Mouse (Mus musculus): Measurements from ENCODE around the gene Gfy. TPM values are rescaled to one million over a fixed set of nuclear protein-coding genes. Genes with fewer than 3 reads are reported as not detected.

Gfy gene
- polyA plus RNA-seq, 1 experiment from 2014 or later, result not detected

GRCm38 (mm10) chr7:45191803-45192363 lies 12.5 kb upstream of the Gfy start:
- Histone ChIP-seq H3K27me3 (replicated peaks; ENCODE audit: control insufficient read depth, insufficient read depth, low read length) (peaks cover 21% of the 10 kb centered on the region; the same call in 1 of the 2 replicates), H3K4me1 (replicated peaks; ENCODE audit: control insufficient read depth, insufficient read depth, low read length) (no peaks in the 10 kb centered on the region), H3K27ac (ENCODE audit: low read depth, low read length) (no peak overlapping the region), H3K4me3 (ENCODE audit: low read depth, low read length) (no peak overlapping the region), H3K9ac (ENCODE audit: low read depth, low read length) (no peak overlapping the region), H3K36me3 (ENCODE audit: control insufficient read depth, insufficient read depth) (no peaks in the 10 kb centered on the region), H3K9me3 (ENCODE audit: control insufficient read depth) (no peaks in the 10 kb centered on the region), H3K4me2 (replicated peaks; ENCODE audit: low read depth) (no peak overlapping the region)
- no peak for TF ChIP-seq CTCF (IDR thresholded peaks at IDR 0.05; ENCODE audit: low read depth)
- 15% methylated on average over 8 of the region's 8 CpGs for WGBS
- no peak for ATAC-seq

- no peak for TF ChIP-seq CTCF (IDR thresholded peaks at IDR 0.05; ENCODE audit: low read depth)
- no peak overlapping the region for H3K4me2 ChIP-seq (replicated peaks; ENCODE audit: low read depth)
- no peaks in the 10 kb centered on the region for H3K9me3 ChIP-seq (ENCODE audit: control insufficient read depth)
- peaks cover 28% of the 10 kb centered on the region; the same call in 1 of the 2 replicates for H3K27me3 ChIP-seq (replicated peaks; ENCODE audit: control insufficient read depth, insufficient read depth, low read length)
- WGBS, result 65% methylated on average over 2 of the region's 2 CpGs
- no peak overlapping the region for H3K27ac ChIP-seq (ENCODE audit: low read depth, low read length)
- no peak overlapping the region for H3K9ac ChIP-seq (ENCODE audit: low read depth, low read length)
- H3K36me3 ChIP-seq (ENCODE audit: control insufficient read depth, insufficient read depth), result no peaks in the 10 kb centered on the region
- H3K4me1 ChIP-seq (replicated peaks; ENCODE audit: control insufficient read depth, insufficient read depth, low read length), result no peaks in the 10 kb centered on the region
- no peak for ATAC-seq
- no peak overlapping the region for H3K4me3 ChIP-seq (ENCODE audit: low read depth, low read length)
Measured at GRCm38 (mm10) chr7:45191161-45191560, 11.8 kb upstream of the Gfy start.

GRCm38 (mm10) chr7:45190186-45190585 lies 10.8 kb upstream of the Gfy start:
- Histone ChIP-seq H3K9ac (ENCODE audit: low read depth, low read length) (no peak overlapping the region), H3K4me1 (replicated peaks; ENCODE audit: control insufficient read depth, insufficient read depth, low read length) (no peaks in the 10 kb centered on the region), H3K9me3 (ENCODE audit: control insufficient read depth) (no peaks in the 10 kb centered on the region), H3K4me2 (replicated peaks; ENCODE audit: low read depth) (no peak overlapping the region), H3K27ac (ENCODE audit: low read depth, low read length) (no peak overlapping the region), H3K4me3 (ENCODE audit: low read depth, low read length) (no peak overlapping the region), H3K27me3 (replicated peaks; ENCODE audit: control insufficient read depth, insufficient read depth, low read length) (peaks cover 31% of the 10 kb centered on the region), H3K36me3 (ENCODE audit: control insufficient read depth, insufficient read depth) (no peaks in the 10 kb centered on the region)
- 85% methylated on average over 6 of the region's 6 CpGs for WGBS
- TF ChIP-seq CTCF (IDR thresholded peaks at IDR 0.05; ENCODE audit: low read depth), result no peak
- no peak for ATAC-seq

GRCm38 (mm10) chr7:45189600-45189999 lies 10.2 kb upstream of the Gfy start:
- ATAC-seq, result no peak
- Histone ChIP-seq H3K9ac (ENCODE audit: low read depth, low read length) (no peak overlapping the region), H3K27ac (ENCODE audit: low read depth, low read length) (no peak overlapping the region), H3K9me3 (ENCODE audit: control insufficient read depth) (no peaks in the 10 kb centered on the region), H3K4me3 (ENCODE audit: low read depth, low read length) (no peak overlapping the region), H3K4me1 (replicated peaks; ENCODE audit: control insufficient read depth, insufficient read depth, low read length) (no peaks in the 10 kb centered on the region), H3K4me2 (replicated peaks; ENCODE audit: low read depth) (no peak overlapping the region), H3K27me3 (replicated peaks; ENCODE audit: control insufficient read depth, insufficient read depth, low read length) (peaks cover 37% of the 10 kb centered on the region), H3K36me3 (ENCODE audit: control insufficient read depth, insufficient read depth) (no peaks in the 10 kb centered on the region)
- TF ChIP-seq CTCF (IDR thresholded peaks at IDR 0.05; ENCODE audit: low read depth), result no peak
- WGBS, result 45% methylated on average over 16 of the region's 16 CpGs

GRCm38 (mm10) chr7:45185921-45186320 lies 6.6 kb upstream of the Gfy start:
- Histone ChIP-seq H3K27ac (ENCODE audit: low read depth, low read length) (no peak overlapping the region), H3K9ac (ENCODE audit: low read depth, low read length) (no peak overlapping the region), H3K27me3 (replicated peaks; ENCODE audit: control insufficient read depth, insufficient read depth, low read length) (peaks cover 68% of the 10 kb centered on the region), H3K4me2 (replicated peaks; ENCODE audit: low read depth) (no peak overlapping the region), H3K9me3 (ENCODE audit: control insufficient read depth) (no peaks in the 10 kb centered on the region), H3K4me1 (replicated peaks; ENCODE audit: control insufficient read depth, insufficient read depth, low read length) (0 out of 2 replicates have a peak, but pooled peaks cover 3% of the 10 kb centered on the region), H3K36me3 (ENCODE audit: control insufficient read depth, insufficient read depth) (no peaks in the 10 kb centered on the region), H3K4me3 (ENCODE audit: low read depth, low read length) (no peak overlapping the region)
- no peak for ATAC-seq
- 70% methylated on average over 7 of the region's 7 CpGs for WGBS
- no peak for TF ChIP-seq CTCF (IDR thresholded peaks at IDR 0.05; ENCODE audit: low read depth)

- Histone ChIP-seq H3K36me3 (ENCODE audit: control insufficient read depth, insufficient read depth) (no peaks in the 10 kb centered on the region), H3K27me3 (replicated peaks; ENCODE audit: control insufficient read depth, insufficient read depth, low read length) (peaks cover 73% of the 10 kb centered on the region), H3K4me1 (replicated peaks; ENCODE audit: control insufficient read depth, insufficient read depth, low read length) (0 out of 2 replicates have a peak, but pooled peaks cover 3% of the 10 kb centered on the region), H3K4me2 (replicated peaks; ENCODE audit: low read depth) (no peak overlapping the region), H3K9ac (ENCODE audit: low read depth, low read length) (no peak overlapping the region), H3K27ac (ENCODE audit: low read depth, low read length) (no peak overlapping the region), H3K4me3 (ENCODE audit: low read depth, low read length) (no peak overlapping the region), H3K9me3 (ENCODE audit: control insufficient read depth) (no peaks in the 10 kb centered on the region)
- WGBS, result 60% methylated on average over 7 of the region's 7 CpGs
- no peak for TF ChIP-seq CTCF (IDR thresholded peaks at IDR 0.05; ENCODE audit: low read depth)
- ATAC-seq, result no peak
Measured at GRCm38 (mm10) chr7:45183672-45184071, 4.3 kb upstream of the Gfy start.

All from intestine, postnatal 0 days (tissue).